Mouse (Mus musculus) hindbrain, embryonic 10.5 days (tissue): ENCODE data around the gene Dlg2. TPM values are rescaled to one million over a fixed set of nuclear protein-coding genes. Genes with fewer than 3 reads are reported as not detected.

Source experiments
- DNase-seq: peaks from one replicate; pipeline ENCODE4 v3.0.0-alpha.2; 2017; ENCODE audit warnings: low spot score
- H3K27ac ChIP-seq: fragments of 300-500 bp; sonication (generic); 2 replicates; pipeline ENCODE4 v1.5.1; 2016; ENCODE audit warnings: mild to moderate bottlenecking, moderate library complexity
- H3K27me3 ChIP-seq: fragments of 300-500 bp; sonication (generic); 2 replicates; pipeline ENCODE4 v1.6.1; 2016; ENCODE audit warnings: mild to moderate bottlenecking; ENCODE audit not compliant: poor library complexity, insufficient read depth, severe bottlenecking
- H3K36me3 ChIP-seq: fragments of 300-500 bp; sonication (generic); 2 replicates; pipeline ENCODE4 v1.6.1; 2016; ENCODE audit warnings: mild to moderate bottlenecking, moderate library complexity
- H3K4me1 ChIP-seq: fragments of 300-500 bp; sonication (generic); replicated peaks from 2 replicates; pipeline ENCODE4 v1.6.1; 2016; ENCODE audit warnings: mild to moderate bottlenecking
- H3K4me3 ChIP-seq: fragments of 300-500 bp; sonication (generic); 2 replicates; pipeline ENCODE4 v1.5.1; 2016; ENCODE audit warnings: mild to moderate bottlenecking, moderate library complexity
- H3K9me3 ChIP-seq: fragments of 300-500 bp; sonication (generic); 2 replicates; pipeline ENCODE4 v1.6.1; 2016; ENCODE audit warnings: mild to moderate bottlenecking, moderate library complexity
- WGBS: fragments of 180-500 bp; shearing (Covaris S2); methylation state at CpG from one replicate; pipeline ENCODE4 v1.1.7; 2016; 5-methylcytosine and 5-hydroxymethylcytosine counted together
- polyA plus RNA-seq: library from polyadenylated mRNA; unstranded; fragments of >200 nt; fragmentation: Nextera tagmentation; extraction: Ambion mirVana; gene quantifications from 2 replicates; pipeline ENCODE4 v1.2.1, GENCODE M21; 2016

Dlg2 gene
- polyA plus RNA-seq, 1 experiment from 2014 or later, result 2.2 TPM

DNA sequence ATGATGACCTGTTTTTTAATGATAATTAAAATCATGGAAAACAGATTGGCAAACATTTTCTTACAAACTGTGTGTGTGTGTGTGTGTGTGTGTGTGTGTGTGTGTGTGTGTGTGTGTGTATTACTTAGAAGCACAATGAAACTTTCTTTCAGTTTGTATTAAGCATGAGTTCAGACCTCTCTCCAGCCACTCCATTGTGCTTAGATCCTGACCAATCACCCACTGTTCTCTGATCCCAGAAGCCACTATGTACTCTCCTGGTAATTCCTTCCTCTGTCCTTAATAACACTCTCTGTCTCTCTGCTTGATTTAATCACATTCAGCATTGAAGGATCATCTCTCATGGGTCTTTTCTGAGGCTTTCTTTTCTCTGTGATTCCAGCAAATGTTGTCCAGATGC, 1211.5 kb downstream of the Dlg2 start:
- no peaks in the 10 kb centered on the region for H3K36me3 ChIP-seq

GRCm38 (mm10) chr7:91689829-91690228, 1213.4 kb downstream of the Dlg2 start:
- H3K27me3 ChIP-seq, result no peaks in the 10 kb centered on the region
- WGBS, result 89% methylated on average over 2 of the region's 2 CpGs
- no peaks in the 10 kb centered on the region for H3K9me3 ChIP-seq
- no peaks in the 10 kb centered on the region for H3K36me3 ChIP-seq
- no peak overlapping the region for H3K4me3 ChIP-seq
- H3K27ac ChIP-seq, result no peak overlapping the region
- H3K4me1 ChIP-seq, result no peaks in the 10 kb centered on the region; the same call in 1 of the 2 replicates
- DNase-seq, result no peak

More for the DNA sequence above, 1211.5 kb downstream of the Dlg2 start:
- H3K4me3 ChIP-seq, result no peak overlapping the region
- DNase-seq, result no peak
- no peaks in the 10 kb centered on the region; the same call in 1 of the 2 replicates for H3K4me1 ChIP-seq
- no peaks in the 10 kb centered on the region for H3K27me3 ChIP-seq
- no peak overlapping the region for H3K27ac ChIP-seq
- no peaks in the 10 kb centered on the region for H3K9me3 ChIP-seq

GRCm38 (mm10) chr7:91709853-91710252, 1233.4 kb downstream of the Dlg2 start:
- Histone ChIP-seq H3K36me3 (no peaks in the 10 kb centered on the region), H3K27me3 (no peaks in the 10 kb centered on the region), H3K27ac (no peak overlapping the region), H3K9me3 (no peaks in the 10 kb centered on the region), H3K4me3 (no peak overlapping the region), H3K4me1 (no peaks in the 10 kb centered on the region)
- no peak for DNase-seq
- WGBS, result 63% methylated on average over 5 of the region's 5 CpGs

DNA sequence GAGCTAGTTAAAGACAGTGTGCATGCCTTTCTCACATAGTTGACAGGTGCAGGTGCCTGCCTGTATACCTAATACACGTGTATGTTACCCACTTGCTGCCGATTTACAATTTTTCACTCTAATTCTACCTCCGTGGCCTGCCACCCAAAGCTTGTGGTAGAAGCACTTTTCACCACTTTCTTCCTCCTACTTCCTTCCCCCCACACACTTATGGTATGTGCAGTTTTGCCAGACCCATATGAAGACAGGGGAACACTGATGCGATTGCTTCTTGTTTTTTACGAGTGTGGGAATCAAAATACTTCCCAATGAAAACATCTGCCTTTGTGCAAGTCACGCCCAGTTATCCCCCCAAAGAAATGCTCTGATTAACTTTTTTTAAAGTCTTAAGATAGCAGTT, 1234.7 kb downstream of the Dlg2 start:
- Histone ChIP-seq H3K27me3 (no peaks in the 10 kb centered on the region), H3K9me3 (no peaks in the 10 kb centered on the region), H3K27ac (no peak overlapping the region), H3K4me1 (no peaks in the 10 kb centered on the region), H3K4me3 (no peak overlapping the region), H3K36me3 (no peaks in the 10 kb centered on the region)
- 85% methylated on average over 6 of the region's 6 CpGs for whole genome bisulfite sequencing
- DNase-seq, result no peak

DNA sequence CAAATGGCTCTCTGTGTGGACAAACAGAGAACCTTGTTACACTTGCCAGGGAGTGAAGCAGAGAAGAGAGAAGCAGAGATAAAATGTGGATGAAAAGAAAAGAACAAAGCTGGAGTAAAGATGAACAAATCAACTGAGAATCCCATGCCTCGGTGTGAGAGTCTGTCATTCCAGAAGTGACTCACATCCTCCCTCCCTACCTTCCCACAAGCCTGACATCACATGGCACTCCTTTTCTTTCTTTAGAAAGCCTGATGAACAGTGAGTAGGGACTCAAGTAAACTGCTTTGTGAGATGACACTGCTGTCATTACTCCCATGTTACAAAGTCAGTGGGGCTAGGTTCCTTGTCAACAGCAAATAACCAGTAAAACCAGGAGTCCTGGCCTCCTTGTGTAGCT, 1239.3 kb downstream of the Dlg2 start:
- 71% methylated on average over 1 of the region's 1 CpGs for WGBS
- Histone ChIP-seq H3K9me3 (no peaks in the 10 kb centered on the region), H3K27me3 (no peaks in the 10 kb centered on the region), H3K36me3 (no peaks in the 10 kb centered on the region), H3K27ac (no peak overlapping the region), H3K4me3 (no peak overlapping the region), H3K4me1 (no peaks in the 10 kb centered on the region)
- no peak for DNase-seq

- Histone ChIP-seq H3K27ac (no peak overlapping the region), H3K36me3 (no peaks in the 10 kb centered on the region), H3K4me1 (no peaks in the 10 kb centered on the region), H3K4me3 (no peak overlapping the region), H3K27me3 (no peaks in the 10 kb centered on the region), H3K9me3 (no peaks in the 10 kb centered on the region)
- 78% methylated on average over 6 of the region's 6 CpGs for WGBS
- no peak for DNase-seq
Observed at GRCm38 (mm10) chr7:91716696-91717095, 1240.2 kb downstream of the Dlg2 start.

DNA sequence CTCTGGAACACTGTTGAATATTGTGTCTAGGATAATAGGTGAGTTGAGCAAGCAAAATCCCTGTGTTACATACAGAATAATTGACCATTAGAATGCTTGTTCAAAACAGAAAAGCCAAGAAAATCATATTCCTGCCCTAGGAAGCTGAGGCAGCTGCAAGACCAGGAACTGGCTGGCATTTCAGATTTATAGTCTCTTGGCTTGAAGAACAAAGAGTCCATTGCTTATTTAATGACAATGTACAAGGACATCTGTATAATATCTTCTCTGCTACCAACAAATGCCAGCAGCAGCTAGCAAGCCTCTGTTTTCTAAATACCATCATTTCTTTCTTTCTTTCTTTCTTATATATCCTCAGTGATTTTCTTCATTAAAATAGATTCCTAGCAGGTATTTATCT, 1243.8 kb downstream of the Dlg2 start:
- H3K36me3 ChIP-seq, result no peaks in the 10 kb centered on the region
- no peak overlapping the region for H3K27ac ChIP-seq
- no peak overlapping the region for H3K4me3 ChIP-seq
- no peaks in the 10 kb centered on the region for H3K9me3 ChIP-seq
- no peak for DNase-seq
- H3K4me1 ChIP-seq, result no peaks in the 10 kb centered on the region
- H3K27me3 ChIP-seq, result no peaks in the 10 kb centered on the region

GRCm38 (mm10) chr7:91724397-91724796, 1247.9 kb downstream of the Dlg2 start:
- Histone ChIP-seq H3K9me3 (no peaks in the 10 kb centered on the region), H3K36me3 (no peaks in the 10 kb centered on the region), H3K4me3 (no peak overlapping the region), H3K27ac (no peak overlapping the region), H3K4me1 (no peaks in the 10 kb centered on the region), H3K27me3 (no peaks in the 10 kb centered on the region)
- 82% methylated on average over 5 of the region's 5 CpGs for WGBS
- DNase-seq, result no peak

- H3K4me3 ChIP-seq, result no peak overlapping the region
- no peaks in the 10 kb centered on the region for H3K4me1 ChIP-seq
- H3K36me3 ChIP-seq, result no peaks in the 10 kb centered on the region
- no peaks in the 10 kb centered on the region for H3K27me3 ChIP-seq
- no peaks in the 10 kb centered on the region for H3K9me3 ChIP-seq
- no peak overlapping the region for H3K27ac ChIP-seq
- WGBS, result 88% methylated on average over 3 of the region's 3 CpGs
- no peak for DNase-seq
Observed at GRCm38 (mm10) chr7:91740748-91741147, 1264.3 kb downstream of the Dlg2 start.

DNA sequence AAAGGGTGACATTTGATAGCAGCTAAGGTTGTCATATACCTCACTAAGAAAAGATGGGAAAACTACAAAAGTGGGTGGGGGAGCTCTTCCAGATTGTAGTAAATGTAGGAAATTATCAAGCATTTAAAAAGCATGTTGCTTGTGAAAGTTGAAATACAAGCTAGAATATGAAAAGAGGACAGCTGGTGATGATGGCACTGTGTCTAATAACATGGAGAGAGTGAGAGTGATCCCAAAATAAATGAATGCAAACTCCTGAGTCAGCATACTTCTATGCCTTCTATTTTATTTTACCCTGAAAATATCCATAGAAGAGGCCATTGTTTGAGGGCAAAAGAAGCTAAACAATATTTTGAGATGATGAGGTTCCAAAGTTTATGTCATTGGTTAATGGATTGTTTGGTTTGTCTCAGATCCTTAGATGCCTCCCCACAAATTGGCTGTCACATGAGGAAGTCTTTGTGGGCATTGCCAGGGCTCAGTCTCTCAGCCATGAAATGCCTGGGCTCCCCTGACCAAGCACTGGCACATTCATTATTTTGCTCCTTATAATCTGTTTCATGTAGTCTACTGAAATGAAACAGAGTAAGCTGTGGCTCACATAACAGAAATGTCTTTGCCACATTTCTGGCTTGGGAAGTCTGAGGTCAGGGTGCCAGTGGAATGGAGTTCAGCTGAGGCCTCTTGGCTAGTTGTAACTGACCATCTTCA, 1276.8 kb downstream of the Dlg2 start:
- no peak for DNase-seq
- no peaks in the 10 kb centered on the region for H3K4me1 ChIP-seq
- no peak overlapping the region for H3K4me3 ChIP-seq
- H3K27ac ChIP-seq, result no peak overlapping the region
- H3K27me3 ChIP-seq, result no peaks in the 10 kb centered on the region
- H3K36me3 ChIP-seq, result no peaks in the 10 kb centered on the region
- no peaks in the 10 kb centered on the region for H3K9me3 ChIP-seq

DNA sequence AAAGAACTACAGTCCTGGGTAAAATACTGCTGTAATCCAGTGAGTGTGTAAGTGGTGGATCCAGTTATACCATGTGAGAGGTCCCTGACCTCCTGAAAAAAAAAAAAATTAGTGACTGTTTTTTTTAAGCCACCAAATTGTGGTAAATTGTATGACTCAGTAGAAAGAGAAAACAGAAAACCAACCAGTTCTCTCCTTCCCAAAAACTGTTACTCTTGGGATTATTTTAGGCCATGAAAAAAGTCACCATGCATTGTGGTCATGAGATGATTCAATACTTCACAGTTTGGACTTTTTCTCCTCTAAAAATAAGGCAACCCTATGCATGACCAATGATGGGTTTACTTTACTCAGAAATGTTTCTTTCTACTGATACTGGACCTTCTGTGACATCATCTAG, 1291.2 kb downstream of the Dlg2 start:
- H3K9me3 ChIP-seq, result no peaks in the 10 kb centered on the region
- H3K27me3 ChIP-seq, result no peaks in the 10 kb centered on the region
- DNase-seq, result no peak
- H3K36me3 ChIP-seq, result no peaks in the 10 kb centered on the region
- no peaks in the 10 kb centered on the region for H3K4me1 ChIP-seq
- H3K27ac ChIP-seq, result no peak overlapping the region
- no peak overlapping the region for H3K4me3 ChIP-seq

GRCm38 (mm10) chr7:91778673-91779072, 1302.2 kb downstream of the Dlg2 start:
- H3K27ac ChIP-seq, result no peak overlapping the region
- H3K4me1 ChIP-seq, result no peaks in the 10 kb centered on the region
- DNase-seq, result no peak
- no peaks in the 10 kb centered on the region for H3K9me3 ChIP-seq
- no peak overlapping the region for H3K4me3 ChIP-seq
- H3K36me3 ChIP-seq, result no peaks in the 10 kb centered on the region
- no peaks in the 10 kb centered on the region for H3K27me3 ChIP-seq

DNA sequence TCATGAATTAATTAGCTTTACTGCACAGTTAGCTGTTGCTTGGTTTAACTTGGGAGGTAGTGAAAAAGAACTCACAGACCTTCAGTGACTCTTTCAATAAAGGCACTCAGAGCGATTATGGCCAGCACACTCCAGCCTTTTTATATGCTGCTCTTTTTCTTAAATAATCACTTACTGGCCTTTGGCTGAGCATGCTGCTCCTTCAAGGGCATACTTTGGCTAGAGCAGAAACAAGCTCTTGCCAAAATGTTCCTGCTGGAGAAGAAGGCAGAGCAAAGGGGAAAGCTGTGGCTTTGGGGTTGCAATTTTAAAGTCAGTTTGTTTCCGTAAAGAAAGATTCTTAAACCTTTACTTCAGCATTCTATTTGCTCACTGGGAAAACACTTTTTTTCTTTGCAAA, 1308.1 kb downstream of the Dlg2 start:
- no peak overlapping the region for H3K27ac ChIP-seq
- H3K4me1 ChIP-seq, result no peaks in the 10 kb centered on the region
- H3K36me3 ChIP-seq, result no peaks in the 10 kb centered on the region
- no peaks in the 10 kb centered on the region for H3K9me3 ChIP-seq
- DNase-seq, result no peak
- no peaks in the 10 kb centered on the region for H3K27me3 ChIP-seq
- 95% methylated on average over 2 of the region's 2 CpGs for WGBS
- no peak overlapping the region for H3K4me3 ChIP-seq

- no peaks in the 10 kb centered on the region for H3K4me1 ChIP-seq
- H3K4me3 ChIP-seq, result no peak overlapping the region
- no peaks in the 10 kb centered on the region for H3K36me3 ChIP-seq
- no peak overlapping the region for H3K27ac ChIP-seq
- 85% methylated on average over 5 of the region's 5 CpGs for WGBS
- no peaks in the 10 kb centered on the region for H3K27me3 ChIP-seq
- DNase-seq, result no peak
- H3K9me3 ChIP-seq, result no peaks in the 10 kb centered on the region
Observed at GRCm38 (mm10) chr7:91785445-91785844, 1309.0 kb downstream of the Dlg2 start.
